Mouse (Mus musculus): ENCODE measurements around the gene Akap5. TPM values are rescaled to one million over a fixed set of nuclear protein-coding genes. Genes with fewer than 3 reads are reported as not detected.
A peak's percentile ranks its signal among the peaks of the same experiment; 100 is the strongest.

The Akap5 gene
- polyA plus RNA-seq, 1 experiment from 2014 or later: 2.0 TPM

DNA sequence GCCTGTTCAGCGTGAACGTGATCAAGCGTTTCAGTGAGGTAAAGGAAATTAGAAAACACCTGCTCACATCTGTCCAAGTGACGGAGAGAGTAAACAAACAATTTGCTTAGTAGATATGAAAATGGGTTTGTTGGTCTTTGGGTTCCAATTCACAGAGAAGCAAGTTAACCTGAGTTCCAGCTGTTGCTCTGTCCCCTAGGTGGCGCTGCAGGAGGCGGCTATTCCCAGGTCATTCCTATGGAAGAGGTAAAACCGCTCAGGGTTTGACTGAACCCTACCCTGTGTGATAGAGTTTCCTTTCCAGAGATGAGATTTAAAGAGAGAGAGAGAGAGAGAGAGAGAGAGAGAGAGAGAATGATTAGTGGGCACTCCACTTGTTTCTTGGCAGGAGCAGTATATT is 31.5 kb upstream of the Akap5 start:
- ATAC-seq (ENCODE audit: insufficient number of reproducible peaks, insufficient read depth, low FRiP score, low TSS enrichment, low read depth): no peak
- no peaks in the 10 kb centered on the region for H3K9me3 ChIP-seq
- peaks cover 75% of the 10 kb centered on the region for H3K36me3 ChIP-seq
- H3K4me1 ChIP-seq (replicated peaks): no peaks in the 10 kb centered on the region
- WGBS: 57% methylated on average over 7 of the region's 7 CpGs
- H3K27me3 ChIP-seq: no peaks in the 10 kb centered on the region
- H3K27ac ChIP-seq: no peak overlapping the region
- no peak overlapping the region for H3K9ac ChIP-seq (replicated peaks)
- no peak overlapping the region for H3K4me2 ChIP-seq
- H3K4me3 ChIP-seq (replicated peaks): no peak overlapping the region

- Histone ChIP-seq H3K36me3 (peaks cover 78% of the 10 kb centered on the region), H3K9me3 (no peaks in the 10 kb centered on the region), H3K27me3 (no peaks in the 10 kb centered on the region), H3K27ac (no peak overlapping the region), H3K4me3 (replicated peaks) (no peak overlapping the region), H3K4me2 (no peak overlapping the region), H3K4me1 (replicated peaks) (no peaks in the 10 kb centered on the region), H3K9ac (replicated peaks) (no peak overlapping the region)
- 84% methylated on average over 5 of the region's 5 CpGs for WGBS
- ATAC-seq (ENCODE audit: insufficient number of reproducible peaks, insufficient read depth, low FRiP score, low TSS enrichment, low read depth): no peak
These were observed 26.9 kb upstream of the Akap5 start for GRCm38 (mm10) chr12:76297830-76298229.

DNA sequence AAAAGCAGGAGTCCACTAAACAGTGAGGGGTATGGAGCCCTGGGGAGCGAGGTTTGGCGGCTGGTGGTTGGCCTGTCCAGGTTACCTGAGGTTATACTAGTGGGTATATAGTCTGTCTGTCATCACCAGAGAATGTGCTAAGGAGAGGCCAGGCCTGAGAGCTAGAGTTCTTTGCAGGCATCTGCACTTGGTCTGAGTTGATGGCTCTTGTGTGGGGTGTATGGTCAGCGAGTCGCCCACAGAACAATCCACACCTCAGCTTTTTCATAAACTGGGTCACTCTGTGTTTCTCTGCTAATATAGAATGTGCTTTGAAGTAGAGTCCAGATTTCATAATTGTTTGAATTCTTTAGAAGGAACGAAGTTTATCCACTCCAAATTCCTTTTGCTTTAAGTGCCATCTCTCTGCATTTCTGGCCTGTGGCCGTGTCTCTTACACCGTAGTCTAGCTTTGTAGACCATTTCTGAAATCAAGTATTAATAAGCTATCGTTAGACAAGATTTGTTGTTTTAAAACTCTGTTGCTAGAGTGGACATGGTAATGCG is 25.3 kb upstream of the Akap5 start:
- 0 out of 2 replicates have a peak, but pooled peaks cover 3% of the 10 kb centered on the region for H3K4me1 ChIP-seq (replicated peaks)
- no peak overlapping the region for H3K27ac ChIP-seq
- H3K4me3 ChIP-seq (replicated peaks): no peak overlapping the region
- no peaks in the 10 kb centered on the region for H3K9me3 ChIP-seq
- H3K36me3 ChIP-seq: peaks cover 84% of the 10 kb centered on the region
- H3K4me2 ChIP-seq: no peak overlapping the region
- 92% methylated on average over 9 of the region's 9 CpGs for WGBS
- ATAC-seq (ENCODE audit: insufficient number of reproducible peaks, insufficient read depth, low FRiP score, low TSS enrichment, low read depth): no peak
- no peaks in the 10 kb centered on the region for H3K27me3 ChIP-seq
- no peak overlapping the region for H3K9ac ChIP-seq (replicated peaks)

GRCm38 (mm10) chr12:76300367-76300766 is 24.3 kb upstream of the Akap5 start:
- WGBS: 89% methylated on average over 10 of the region's 10 CpGs
- Histone ChIP-seq H3K36me3 (peaks cover 84% of the 10 kb centered on the region), H3K27ac (no peak overlapping the region)

DNA sequence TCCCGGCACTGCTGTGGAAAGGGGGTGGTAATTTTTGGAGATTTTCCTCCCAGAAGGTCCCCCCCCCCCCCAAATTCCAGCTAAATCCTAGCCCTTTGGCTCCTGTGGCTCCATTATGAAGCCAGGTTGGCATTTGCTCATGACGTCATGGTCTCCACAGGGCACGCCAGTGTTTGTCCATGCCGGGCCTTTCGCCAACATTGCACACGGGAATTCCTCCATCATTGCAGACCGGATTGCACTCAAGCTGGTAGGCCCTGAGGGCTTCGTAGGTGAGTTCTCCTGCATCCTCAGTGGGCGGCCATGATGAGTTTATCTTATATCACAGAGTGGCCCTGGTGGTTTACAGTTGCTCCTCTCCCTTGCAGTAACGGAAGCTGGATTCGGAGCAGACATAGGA is 21.2 kb upstream of the Akap5 start:
- no peak overlapping the region for H3K9ac ChIP-seq (replicated peaks)
- H3K27me3 ChIP-seq: no peaks in the 10 kb centered on the region
- peaks cover 25% of the 10 kb centered on the region for H3K4me1 ChIP-seq (replicated peaks)
- 94% methylated on average over 11 of the region's 11 CpGs for WGBS
- H3K4me3 ChIP-seq (replicated peaks): no peak overlapping the region
- no peak overlapping the region for H3K27ac ChIP-seq
- H3K4me2 ChIP-seq: no peak overlapping the region
- H3K36me3 ChIP-seq: peaks cover 76% of the 10 kb centered on the region
- no peaks in the 10 kb centered on the region for H3K9me3 ChIP-seq
- no peak for ATAC-seq (ENCODE audit: insufficient number of reproducible peaks, insufficient read depth, low FRiP score, low TSS enrichment, low read depth)

More at GRCm38 (mm10) chr12:76300367-76300766, 24.3 kb upstream of the Akap5 start:
- no peaks in the 10 kb centered on the region for H3K27me3 ChIP-seq
- H3K4me2 ChIP-seq: no peak overlapping the region
- no peak overlapping the region for H3K9ac ChIP-seq (replicated peaks)
- ATAC-seq (ENCODE audit: insufficient number of reproducible peaks, insufficient read depth, low FRiP score, low TSS enrichment, low read depth): no peak
- H3K4me3 ChIP-seq (replicated peaks): no peak overlapping the region
- H3K4me1 ChIP-seq (replicated peaks): 0 out of 2 replicates have a peak, but pooled peaks cover 8% of the 10 kb centered on the region
- no peaks in the 10 kb centered on the region for H3K9me3 ChIP-seq

- peaks cover 25% of the 10 kb centered on the region for H3K4me1 ChIP-seq (replicated peaks)
- no peaks in the 10 kb centered on the region for H3K27me3 ChIP-seq
- peaks cover 72% of the 10 kb centered on the region for H3K36me3 ChIP-seq
- no peak overlapping the region for H3K9ac ChIP-seq (replicated peaks)
- WGBS: 81% methylated on average over 4 of the region's 4 CpGs
- H3K4me2 ChIP-seq: no peak overlapping the region
- H3K4me3 ChIP-seq (replicated peaks): no peak overlapping the region
- no peaks in the 10 kb centered on the region for H3K9me3 ChIP-seq
- H3K27ac ChIP-seq: peak overlapping the region; percentile 50; the same call in 1 of the 2 replicates
- ATAC-seq (ENCODE audit: insufficient number of reproducible peaks, insufficient read depth, low FRiP score, low TSS enrichment, low read depth): no peak
These were observed 20.5 kb upstream of the Akap5 start for GRCm38 (mm10) chr12:76304199-76304598.

- Histone ChIP-seq H3K27ac (0 out of 2 replicates have a peak overlapping the region, but pooled peaks have one; percentile 17), H3K9ac (replicated peaks) (no peak overlapping the region), H3K4me2 (no peak overlapping the region), H3K4me3 (replicated peaks) (no peak overlapping the region), H3K27me3 (no peaks in the 10 kb centered on the region), H3K9me3 (no peaks in the 10 kb centered on the region), H3K4me1 (replicated peaks) (peaks cover 25% of the 10 kb centered on the region), H3K36me3 (peaks cover 63% of the 10 kb centered on the region)
- ATAC-seq (ENCODE audit: insufficient number of reproducible peaks, insufficient read depth, low FRiP score, low TSS enrichment, low read depth): no peak
- 88% methylated on average over 8 of the region's 8 CpGs for WGBS
These were observed 19.6 kb upstream of the Akap5 start for GRCm38 (mm10) chr12:76305107-76305506.

GRCm38 (mm10) chr12:76306852-76307561 is 17.7 kb upstream of the Akap5 start:
- peaks cover 58% of the 10 kb centered on the region for H3K36me3 ChIP-seq
- no peak for ATAC-seq (ENCODE audit: insufficient number of reproducible peaks, insufficient read depth, low FRiP score, low TSS enrichment, low read depth)
- WGBS: 79% methylated on average over 9 of the region's 9 CpGs

GRCm38 (mm10) chr12:76307964-76308363 is 16.7 kb upstream of the Akap5 start:
- Histone ChIP-seq H3K9ac (replicated peaks) (no peak overlapping the region), H3K4me3 (replicated peaks) (no peak overlapping the region), H3K36me3 (peaks cover 58% of the 10 kb centered on the region), H3K4me1 (replicated peaks) (peaks cover 25% of the 10 kb centered on the region), H3K9me3 (no peaks in the 10 kb centered on the region), H3K27ac (no peak overlapping the region; the same call in 1 of the 2 replicates), H3K27me3 (no peaks in the 10 kb centered on the region), H3K4me2 (no peak overlapping the region)
- 36% methylated on average over 9 of the region's 9 CpGs for WGBS
- no peak for ATAC-seq (ENCODE audit: insufficient number of reproducible peaks, insufficient read depth, low FRiP score, low TSS enrichment, low read depth)

More at GRCm38 (mm10) chr12:76306852-76307561, 17.7 kb upstream of the Akap5 start:
- Histone ChIP-seq H3K4me3 (replicated peaks) (no peak overlapping the region), H3K27ac (0 out of 2 replicates have a peak overlapping the region, but pooled peaks have one; percentile 4), H3K27me3 (no peaks in the 10 kb centered on the region), H3K4me2 (no peak overlapping the region), H3K9me3 (no peaks in the 10 kb centered on the region), H3K4me1 (replicated peaks) (peaks cover 25% of the 10 kb centered on the region), H3K9ac (replicated peaks) (no peak overlapping the region)

DNA sequence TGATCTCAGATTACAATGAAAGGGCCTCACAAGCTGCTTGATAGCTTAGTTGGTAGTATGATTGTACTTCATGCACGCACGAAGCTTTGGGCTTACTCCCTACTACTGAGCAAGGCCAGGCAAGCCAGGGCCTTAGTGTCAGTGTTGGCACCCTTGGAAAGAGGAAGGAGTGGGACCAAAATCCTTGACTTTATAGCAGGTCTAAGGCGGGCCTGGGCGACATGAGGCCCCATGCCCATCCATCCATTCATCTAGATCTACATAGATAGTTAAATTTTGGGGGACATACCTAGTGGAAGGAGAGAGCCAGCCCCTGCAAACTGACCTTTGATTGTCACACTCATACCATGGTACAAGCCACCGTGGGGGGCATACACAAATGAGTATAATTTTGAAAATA is 16.3 kb upstream of the Akap5 start:
- H3K9me3 ChIP-seq: no peaks in the 10 kb centered on the region
- H3K9ac ChIP-seq (replicated peaks): no peak overlapping the region
- WGBS: 87% methylated on average over 5 of the region's 5 CpGs
- H3K4me2 ChIP-seq: no peak overlapping the region
- H3K27ac ChIP-seq: peak overlapping the region; percentile 53; the same call in 1 of the 2 replicates
- peaks cover 25% of the 10 kb centered on the region for H3K4me1 ChIP-seq (replicated peaks)
- no peaks in the 10 kb centered on the region for H3K27me3 ChIP-seq
- ATAC-seq (ENCODE audit: insufficient number of reproducible peaks, insufficient read depth, low FRiP score, low TSS enrichment, low read depth): no peak
- no peak overlapping the region for H3K4me3 ChIP-seq (replicated peaks)
- peaks cover 58% of the 10 kb centered on the region for H3K36me3 ChIP-seq

DNA sequence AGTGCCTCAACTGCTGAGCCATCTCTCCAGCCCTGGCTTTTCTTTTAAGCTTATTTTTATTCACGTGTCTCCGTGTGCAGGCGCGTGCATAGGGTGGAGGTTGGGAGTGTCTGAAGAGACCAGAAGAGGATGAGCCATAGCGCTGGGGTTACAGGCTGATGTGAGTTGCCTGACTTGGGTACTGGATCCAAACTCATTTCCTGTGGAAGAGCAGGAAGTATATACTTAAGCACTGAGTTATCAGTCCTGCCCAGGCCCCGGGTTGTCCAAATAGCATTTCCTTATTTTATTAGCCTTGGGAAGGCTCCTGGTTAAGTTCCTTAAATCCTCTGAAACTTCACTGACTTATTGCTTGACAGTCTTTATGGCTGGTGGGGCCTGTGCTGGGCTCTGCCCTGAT is 14.7 kb upstream of the Akap5 start:
- H3K4me2 ChIP-seq: no peak overlapping the region
- peaks cover 56% of the 10 kb centered on the region for H3K36me3 ChIP-seq
- no peaks in the 10 kb centered on the region for H3K27me3 ChIP-seq
- peaks cover 19% of the 10 kb centered on the region for H3K4me1 ChIP-seq (replicated peaks)
- H3K9ac ChIP-seq (replicated peaks): no peak overlapping the region
- no peak overlapping the region for H3K4me3 ChIP-seq (replicated peaks)
- H3K9me3 ChIP-seq: no peaks in the 10 kb centered on the region
- WGBS: 84% methylated on average over 6 of the region's 6 CpGs
- no peak for ATAC-seq (ENCODE audit: insufficient number of reproducible peaks, insufficient read depth, low FRiP score, low TSS enrichment, low read depth)
- no peak overlapping the region for H3K27ac ChIP-seq

All from limb, embryonic 12.5 days (tissue).